Mouse (Mus musculus): ENCODE results near the gene Zfp825. TPM values are rescaled to one million over a fixed set of nuclear protein-coding genes. Genes with fewer than 3 reads are reported as not detected.
A peak's percentile ranks its signal among the peaks of the same experiment; 100 is the strongest.
"Not testable (repeated sequence)": the region's sequence is repeated elsewhere in the genome, so short reads cannot be mapped to it uniquely, and the experiment has no call there.

The Zfp825 gene
- total RNA-seq (2014; fragmentation: Nextera tagmentation), result 16.8 and 22.9 TPM in 2 replicates
- total RNA-seq (2017), result 15.2 and 17.4 TPM in 2 replicates
- polyA plus RNA-seq (2012), result 0.42 and 0.48 TPM in 2 replicates

GRCm38 (mm10) chr13:74493911-74494679 is at the start of gene Zfp825:
Gene Zfp825 (minus strand): TSS chr13:74493992.
- H3K4me1 ChIP-seq (ENCODE audit: insufficient read depth, low read depth, low read length), result peaks cover 13% of the 10 kb centered on the region
- TF ChIP-seq TAL1 (conservative IDR thresholded peaks at IDR 0.05; ENCODE audit: low read depth, low read length) (no peak), GATA2 (IDR thresholded peaks at IDR 0.05; ENCODE audit: borderline replicate concordance, low read depth, low read length) (no peak), POLR2AphosphoS5 (IDR thresholded peaks at IDR 0.05; ENCODE audit: insufficient replicate concordance, low read depth, low read length) (no peak), CTCF (IDR thresholded peaks at IDR 0.05; ENCODE audit: low read depth, low read length) (no peak), GATA1 (IDR thresholded peaks at IDR 0.05; ENCODE audit: borderline replicate concordance, low read length) (no peak)
- peak within 1 kb of the TSS; percentile 75 for H3K4me3 ChIP-seq (ENCODE audit: low read depth, low read length)
- peak; percentile 99 for ATAC-seq (ENCODE audit: extremely low read depth, insufficient number of reproducible peaks, low FRiP score, poor library complexity, severe bottlenecking)
- H3K36me3 ChIP-seq (replicated peaks), result no peaks in the 10 kb centered on the region
- no peaks in the 10 kb centered on the region for H3K27me3 ChIP-seq (ENCODE audit: insufficient read depth, low read length)
- no peaks in the 10 kb centered on the region for H3K9me3 ChIP-seq (replicated peaks)
- peak; percentile 34 for DNase-seq (ENCODE audit: low spot score)

GRCm38 (mm10) chr13:74535418-74535817 is 41.6 kb upstream of the Zfp825 start:
- not testable (repeated sequence) for H3K9me3 ChIP-seq (replicated peaks); H3K4me1 ChIP-seq (ENCODE audit: insufficient read depth, low read depth, low read length); DNase-seq (ENCODE audit: low spot score); ATAC-seq (ENCODE audit: extremely low read depth, insufficient number of reproducible peaks, low FRiP score, poor library complexity, severe bottlenecking); H3K27me3 ChIP-seq (ENCODE audit: insufficient read depth, low read length); H3K4me3 ChIP-seq (ENCODE audit: low read depth, low read length); H3K36me3 ChIP-seq (replicated peaks)

GRCm38 (mm10) chr13:74534864-74535263 is 41.1 kb upstream of the Zfp825 start:
- not testable (repeated sequence) for H3K9me3 ChIP-seq (replicated peaks); H3K4me1 ChIP-seq (ENCODE audit: insufficient read depth, low read depth, low read length); H3K27me3 ChIP-seq (ENCODE audit: insufficient read depth, low read length); ATAC-seq (ENCODE audit: extremely low read depth, insufficient number of reproducible peaks, low FRiP score, poor library complexity, severe bottlenecking); H3K36me3 ChIP-seq (replicated peaks); H3K4me3 ChIP-seq (ENCODE audit: low read depth, low read length); DNase-seq (ENCODE audit: low spot score)
- TF ChIP-seq CTCF (IDR thresholded peaks at IDR 0.05; ENCODE audit: low read depth, low read length), result 0 out of 2 replicates have a peak, but pooled peaks have one; percentile 28

- no peak for ATAC-seq (ENCODE audit: extremely low read depth, insufficient number of reproducible peaks, low FRiP score, poor library complexity, severe bottlenecking)
- Histone ChIP-seq H3K4me3 (ENCODE audit: low read depth, low read length) (no peak overlapping the region), H3K36me3 (replicated peaks) (no peaks in the 10 kb centered on the region), H3K4me1 (ENCODE audit: insufficient read depth, low read depth, low read length) (peaks cover 4% of the 10 kb centered on the region; the same call in 1 of the 2 replicates), H3K27me3 (ENCODE audit: insufficient read depth, low read length) (peaks cover 5% of the 10 kb centered on the region; the same call in 1 of the 2 replicates), H3K9me3 (replicated peaks) (peaks cover 7% of the 10 kb centered on the region)
- TF ChIP-seq GATA2 (IDR thresholded peaks at IDR 0.05; ENCODE audit: borderline replicate concordance, low read depth, low read length), result no peak
- TF ChIP-seq TAL1 (conservative IDR thresholded peaks at IDR 0.05; ENCODE audit: low read depth, low read length), result no peak
- TF ChIP-seq CTCF (IDR thresholded peaks at IDR 0.05; ENCODE audit: low read depth, low read length), result no peak
- no peak for TF ChIP-seq POLR2AphosphoS5 (IDR thresholded peaks at IDR 0.05; ENCODE audit: insufficient replicate concordance, low read depth, low read length)
- TF ChIP-seq GATA1 (IDR thresholded peaks at IDR 0.05; ENCODE audit: borderline replicate concordance, low read length), result no peak
- no peak for DNase-seq (ENCODE audit: low spot score)
These were observed 40.3 kb upstream of the Zfp825 start for GRCm38 (mm10) chr13:74534096-74534495.

- not testable (repeated sequence) for ATAC-seq (ENCODE audit: extremely low read depth, insufficient number of reproducible peaks, low FRiP score, poor library complexity, severe bottlenecking); DNase-seq (ENCODE audit: low spot score); H3K27me3 ChIP-seq (ENCODE audit: insufficient read depth, low read length); H3K4me3 ChIP-seq (ENCODE audit: low read depth, low read length); H3K36me3 ChIP-seq (replicated peaks); H3K9me3 ChIP-seq (replicated peaks); H3K4me1 ChIP-seq (ENCODE audit: insufficient read depth, low read depth, low read length)
These were observed 37.5 kb upstream of the Zfp825 start for GRCm38 (mm10) chr13:74531251-74531650.

- not testable (repeated sequence) for H3K36me3 ChIP-seq (replicated peaks); H3K9me3 ChIP-seq (replicated peaks); H3K27me3 ChIP-seq (ENCODE audit: insufficient read depth, low read length); DNase-seq (ENCODE audit: low spot score); H3K4me1 ChIP-seq (ENCODE audit: insufficient read depth, low read depth, low read length)
- H3K4me3 ChIP-seq (ENCODE audit: low read depth, low read length), result peak overlapping the region; percentile 55
- ATAC-seq (ENCODE audit: extremely low read depth, insufficient number of reproducible peaks, low FRiP score, poor library complexity, severe bottlenecking), result peak; percentile 40; the same call in 1 of the 2 replicates
These were observed 35.6 kb upstream of the Zfp825 start for GRCm38 (mm10) chr13:74529372-74529715.

- peak overlapping the region; percentile 55 for H3K4me3 ChIP-seq (ENCODE audit: low read depth, low read length)
- H3K4me1 ChIP-seq (ENCODE audit: insufficient read depth, low read depth, low read length); DNase-seq (ENCODE audit: low spot score); H3K27me3 ChIP-seq (ENCODE audit: insufficient read depth, low read length); H3K36me3 ChIP-seq (replicated peaks); H3K9me3 ChIP-seq (replicated peaks): not testable (repeated sequence)
- peak; percentile 28; the same call in 1 of the 2 replicates for ATAC-seq (ENCODE audit: extremely low read depth, insufficient number of reproducible peaks, low FRiP score, poor library complexity, severe bottlenecking)
These were observed 35.0 kb upstream of the Zfp825 start for GRCm38 (mm10) chr13:74528519-74529371.
